Mouse (Mus musculus) myocyte (in vitro differentiated cells): Measurements from ENCODE around the gene Esrra. TPM values are rescaled to one million over a fixed set of nuclear protein-coding genes. Genes with fewer than 3 reads are reported as not detected.

ENCODE experiments used
- H3K27me3 ChIP-seq: one replicate; pipeline ENCODE4 v1.6.1; 2011; ENCODE audit not compliant: control insufficient read depth, insufficient read depth, insufficient read length
- H3K36me3 ChIP-seq: one replicate; pipeline ENCODE4 v1.6.1; 2011; ENCODE audit not compliant: control insufficient read depth, insufficient read depth
- H3K4me2 ChIP-seq: one replicate; pipeline ENCODE4 v1.6.1; 2011; ENCODE audit warnings: low read depth, control low read depth
- H3K4me3 ChIP-seq: one replicate; pipeline ENCODE4 v1.5.1; 2011; ENCODE audit warnings: mild to moderate bottlenecking, control low read depth, moderate library complexity
- H3K79me2 ChIP-seq: one replicate; pipeline ENCODE4 v1.6.1; 2011; ENCODE audit not compliant: control insufficient read depth, insufficient read depth
- H3ac ChIP-seq: one replicate; pipeline ENCODE4 v1.6.1; 2011; ENCODE audit not compliant: control insufficient read depth, insufficient read length
- CEBPB ChIP-seq: IDR thresholded peaks from 2 replicates; pipeline ENCODE4 v1.6.1; 2011; ENCODE audit warnings: mild to moderate bottlenecking, moderate library complexity; ENCODE audit not compliant: poor library complexity, insufficient read depth, severe bottlenecking
- E2F4 ChIP-seq: IDR thresholded peaks from one replicate; pipeline ENCODE4 v1.6.1; 2011; ENCODE audit warnings: mild to moderate bottlenecking, control low read depth, moderate library complexity; ENCODE audit not compliant: insufficient read depth
- MAX ChIP-seq: IDR thresholded peaks from one replicate; pipeline ENCODE4 v1.6.1; 2011; ENCODE audit warnings: low read depth, mild to moderate bottlenecking, control low read depth
- MYOD1 ChIP-seq, 3 experiments: IDR thresholded peaks; one replicate each; pipeline ENCODE4 v1.6.1; 2011; ENCODE audit warnings: control low read depth in 2 of 3, low read depth in 2 of 3, mild to moderate bottlenecking in 2 of 3, moderate library complexity in 1 of 3; ENCODE audit not compliant: insufficient read length in 2 of 3, control insufficient read depth in 1 of 3
- MYOG ChIP-seq, 3 experiments: IDR thresholded peaks; one replicate each; pipeline ENCODE4 v1.6.1; 2011; ENCODE audit warnings: control low read depth in 2 of 3, low read depth in 2 of 3, mild to moderate bottlenecking in 2 of 3; ENCODE audit not compliant: insufficient read length in 2 of 3, control insufficient read depth in 1 of 3, insufficient read depth in 1 of 3
- POLR2A ChIP-seq: IDR thresholded peaks from one replicate; pipeline ENCODE4 v1.6.1; 2011; ENCODE audit warnings: low read depth, mild to moderate bottlenecking, control low read depth, moderate library complexity; ENCODE audit not compliant: insufficient read length
- POLR2AphosphoS2 ChIP-seq: IDR thresholded peaks from one replicate; pipeline ENCODE4 v1.6.1; 2011; ENCODE audit warnings: low read depth, control low read depth; ENCODE audit not compliant: insufficient read length
- REST ChIP-seq: IDR thresholded peaks from one replicate; pipeline ENCODE4 v1.6.1; 2011; ENCODE audit warnings: mild to moderate bottlenecking, control low read depth, moderate library complexity; ENCODE audit not compliant: insufficient read depth, insufficient read length
- SRF ChIP-seq: IDR thresholded peaks from one replicate; pipeline ENCODE4 v1.6.1; 2011; ENCODE audit warnings: low read depth; ENCODE audit not compliant: control insufficient read depth, insufficient read length
- TCF12 ChIP-seq: IDR thresholded peaks from one replicate; pipeline ENCODE4 v1.6.1; 2011; ENCODE audit warnings: mild to moderate bottlenecking, control low read depth; ENCODE audit not compliant: poor library complexity, insufficient read depth, severe bottlenecking
- TCF3 ChIP-seq: IDR thresholded peaks from one replicate; pipeline ENCODE4 v1.6.1; 2011; ENCODE audit warnings: low read depth, control low read depth; ENCODE audit not compliant: insufficient read length
- USF1 ChIP-seq: IDR thresholded peaks from one replicate; pipeline ENCODE4 v1.6.1; 2011; ENCODE audit warnings: low read depth, mild to moderate bottlenecking, control low read depth, moderate library complexity
- polyA plus RNA-seq: library from polyadenylated mRNA; unstranded; fragments of >200 nt; fragmentation: generic; extraction: Trizol; gene quantifications from one replicate; pipeline ENCODE4 v1.2.1, GENCODE M21; 2012; ENCODE audit warnings: missing spikeins

Gene Esrra
- polyA plus RNA-seq, 1 experiment: 52.7 TPM

- H3K27me3 ChIP-seq: no peaks in the 10 kb centered on the region
- H3K36me3 ChIP-seq: no peaks in the 10 kb centered on the region
- TF ChIP-seq TCF3: no peak
- TF ChIP-seq MAX: no peak
- TF ChIP-seq E2F4: no peak
- no peak for TF ChIP-seq MYOD1 (IDR thresholded peaks at IDR 0.05; ENCODE audit: control insufficient read depth in 1 of 3, insufficient read length in 2 of 3, low read depth in 2 of 3)
- H3K4me3 ChIP-seq: no peak overlapping the region
- no peak overlapping the region for H3ac ChIP-seq
- peaks cover 1% of the 10 kb centered on the region for H3K79me2 ChIP-seq
- no peak overlapping the region for H3K4me2 ChIP-seq
Measured at GRCm38 (mm10) chr19:6925611-6926329, 4.2 kb upstream of the Esrra start.

GRCm38 (mm10) chr19:6925307-6925573 is 3.6 kb upstream of the Esrra start, which contains the start of gene Catsperz:
TSS of gene Catsperz (minus strand) at chr19:6925380.
- H3K27me3 ChIP-seq: no peaks in the 10 kb centered on the region
- H3K79me2 ChIP-seq: peaks cover 6% of the 10 kb centered on the region
- H3K4me3 ChIP-seq: no peak within 1 kb of the TSS
- no peak within 1 kb of the TSS for H3ac ChIP-seq
- no peaks in the 10 kb centered on the region for H3K36me3 ChIP-seq
- peak within 1 kb of the TSS; percentile 63 for H3K4me2 ChIP-seq
- TF ChIP-seq TCF3: no peak
- TF ChIP-seq E2F4: no peak
- TF ChIP-seq SRF: no peak
- no peak for TF ChIP-seq MYOG (IDR thresholded peaks at IDR 0.05; ENCODE audit: control insufficient read depth in 1 of 3, insufficient read depth in 1 of 3, insufficient read length in 2 of 3, low read depth in 2 of 3)
- TF ChIP-seq POLR2AphosphoS2: no peak
- TF ChIP-seq POLR2A: no peak
- no peak for TF ChIP-seq REST
- TF ChIP-seq USF1: no peak
- no peak for TF ChIP-seq MYOD1 (IDR thresholded peaks at IDR 0.05; ENCODE audit: control insufficient read depth in 1 of 3, insufficient read length in 2 of 3, low read depth in 2 of 3)
- no peak for TF ChIP-seq TCF12

GRCm38 (mm10) chr19:6924461-6925306 is 3.1 kb upstream of the Esrra start:
- Histone ChIP-seq H3ac (no peak overlapping the region), H3K79me2 (peaks cover 12% of the 10 kb centered on the region), H3K27me3 (no peaks in the 10 kb centered on the region), H3K4me2 (peak overlapping the region; percentile 63), H3K36me3 (no peaks in the 10 kb centered on the region), H3K4me3 (no peak overlapping the region)
- TF ChIP-seq REST (no peak), SRF (no peak), E2F4 (no peak), MAX (no peak), POLR2A (no peak), MYOG (IDR thresholded peaks at IDR 0.05; ENCODE audit: control insufficient read depth in 1 of 3, insufficient read depth in 1 of 3, insufficient read length in 2 of 3, low read depth in 2 of 3) (no peak), USF1 (no peak), CEBPB (no peak), MYOD1 (IDR thresholded peaks at IDR 0.05; ENCODE audit: control insufficient read depth in 1 of 3, insufficient read length in 2 of 3, low read depth in 2 of 3) (no peak), TCF3 (no peak), TCF12 (no peak)

DNA sequence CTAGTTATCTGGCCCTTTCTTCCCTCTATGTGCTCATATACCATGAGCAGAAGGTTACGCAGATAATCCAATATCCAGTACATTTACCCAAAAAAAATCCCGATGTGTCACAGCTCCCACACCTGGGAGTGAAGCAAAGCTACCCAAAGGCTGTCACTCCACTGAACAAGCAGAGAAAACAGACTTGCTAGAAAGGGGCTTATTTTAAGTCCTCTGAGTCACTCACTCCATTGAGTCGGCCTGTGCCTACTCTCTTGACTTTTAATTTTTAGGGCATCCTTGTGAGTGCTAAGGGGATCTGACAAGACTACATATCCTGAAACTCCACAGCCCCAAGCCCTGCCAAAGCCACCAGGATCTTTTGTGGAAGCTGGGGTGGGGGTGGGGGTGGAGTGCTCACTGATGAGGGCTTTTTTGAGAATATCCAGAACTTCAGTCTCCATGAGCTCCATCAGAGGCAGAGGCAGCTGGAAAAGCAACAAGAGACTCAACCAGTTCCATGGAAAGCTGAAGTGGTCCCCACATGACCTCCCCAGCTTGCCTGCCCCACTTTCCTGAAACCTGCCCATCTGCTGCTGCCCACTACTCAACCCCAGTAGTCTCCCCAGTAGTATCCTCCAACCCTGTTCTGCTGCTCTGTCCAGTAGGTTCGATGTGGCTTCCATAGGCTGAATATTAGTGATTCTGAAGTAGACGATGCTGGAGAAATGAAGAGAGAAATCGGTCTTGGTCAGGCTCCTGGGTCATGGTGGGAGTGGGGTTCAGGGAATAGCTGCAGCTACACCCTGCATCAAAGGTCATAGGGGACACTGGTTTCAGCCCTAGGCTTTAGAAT is 1.5 kb upstream of the Esrra start:
- no peaks in the 10 kb centered on the region for H3K36me3 ChIP-seq
- H3K4me3 ChIP-seq: peak overlapping the region; percentile 56
- peak overlapping the region; percentile 97 for H3K4me2 ChIP-seq
- no peak overlapping the region for H3ac ChIP-seq
- H3K27me3 ChIP-seq: no peaks in the 10 kb centered on the region
- peaks cover 23% of the 10 kb centered on the region for H3K79me2 ChIP-seq
- TF ChIP-seq USF1: no peak
- TF ChIP-seq E2F4: no peak
- TF ChIP-seq POLR2AphosphoS2: no peak
- TF ChIP-seq MYOG (IDR thresholded peaks at IDR 0.05; ENCODE audit: control insufficient read depth in 1 of 3, insufficient read depth in 1 of 3, insufficient read length in 2 of 3, low read depth in 2 of 3): no peak
- TF ChIP-seq SRF: no peak
- no peak for TF ChIP-seq TCF3
- no peak for TF ChIP-seq TCF12
- TF ChIP-seq MAX: no peak
- TF ChIP-seq REST: no peak
- no peak for TF ChIP-seq POLR2A
- no peak for TF ChIP-seq MYOD1 (IDR thresholded peaks at IDR 0.05; ENCODE audit: control insufficient read depth in 1 of 3, insufficient read length in 2 of 3, low read depth in 2 of 3)
- no peak for TF ChIP-seq CEBPB
